Mouse (Mus musculus) neural tube, embryonic 15.5 days (tissue): Measurements from ENCODE around the gene Antxrl. TPM values are rescaled to one million over a fixed set of nuclear protein-coding genes. Genes with fewer than 3 reads are reported as not detected.

ENCODE experiments used
- ATAC-seq: fragments of 200-750 bp; cut with Nextera tagmentation; 2 replicates; pipeline ENCODE4 v1.8.0; 2017; ENCODE audit warnings: mild to moderate bottlenecking, moderate TSS enrichment, moderate library complexity; ENCODE audit not compliant: low FRiP score
- H3K27ac ChIP-seq: fragments of 300-500 bp; sonication (generic); replicated peaks from 2 replicates; pipeline ENCODE4 v1.5.1; 2015; ENCODE audit warnings: mild to moderate bottlenecking, inconsistent platforms
- H3K27me3 ChIP-seq: fragments of 300-500 bp; sonication (generic); replicated peaks from 2 replicates; pipeline ENCODE4 v1.6.1; 2015; ENCODE audit warnings: inconsistent platforms
- H3K36me3 ChIP-seq: fragments of 300-500 bp; sonication (generic); 2 replicates; pipeline ENCODE4 v1.6.1; 2015; ENCODE audit warnings: inconsistent platforms
- H3K4me1 ChIP-seq: fragments of 300-500 bp; sonication (generic); 2 replicates; pipeline ENCODE4 v1.6.1; 2015; ENCODE audit warnings: inconsistent platforms
- H3K4me2 ChIP-seq: fragments of 300-500 bp; sonication (generic); 2 replicates; pipeline ENCODE4 v1.6.1; 2015; ENCODE audit warnings: inconsistent platforms, mild to moderate bottlenecking, moderate library complexity
- H3K4me3 ChIP-seq: fragments of 300-500 bp; sonication (generic); replicated peaks from 2 replicates; pipeline ENCODE4 v1.5.1; 2015; ENCODE audit warnings: mild to moderate bottlenecking, inconsistent platforms
- H3K9ac ChIP-seq: fragments of 300-500 bp; sonication (generic); replicated peaks from 2 replicates; pipeline ENCODE4 v1.6.1; 2015; ENCODE audit warnings: mild to moderate bottlenecking, inconsistent platforms
- H3K9me3 ChIP-seq: fragments of 300-500 bp; sonication (generic); replicated peaks from 2 replicates; pipeline ENCODE4 v1.6.1; 2016; ENCODE audit warnings: inconsistent platforms
- WGBS: fragments of 180-500 bp; shearing (Covaris S2); methylation state at CpG from one replicate; pipeline ENCODE4 v1.1.7; 2015; ENCODE audit warnings: mixed read lengths; 5-methylcytosine and 5-hydroxymethylcytosine counted together
- polyA plus RNA-seq: library from polyadenylated mRNA; unstranded; fragments of >200 nt; fragmentation: Nextera tagmentation; extraction: Ambion mirVana; gene quantifications from 2 replicates; pipeline ENCODE4 v1.2.1, GENCODE M21; 2015

The Antxrl gene
- polyA plus RNA-seq, result not detected in 2 replicates

DNA sequence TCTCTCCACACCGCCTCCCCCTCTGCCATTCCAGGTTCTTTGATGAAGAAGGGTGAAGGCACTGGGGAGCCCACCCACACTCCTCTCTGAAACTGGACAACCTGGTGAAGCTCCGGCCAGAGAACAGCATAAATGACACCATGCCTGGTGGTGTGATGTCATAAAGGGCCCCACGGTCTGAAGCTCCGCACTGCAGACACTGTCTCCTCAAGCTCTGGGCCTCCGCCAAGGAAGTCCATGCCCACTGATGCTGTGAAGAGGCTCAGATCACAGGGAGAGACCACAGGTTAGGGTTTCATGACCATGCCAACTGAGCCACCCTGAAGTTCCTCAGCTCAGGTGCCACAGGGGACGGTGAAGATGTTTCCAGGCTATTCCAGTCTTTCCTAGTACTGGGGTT, at the start of gene Antxrl:
Antxrl (plus strand) TSS at position 192 of the 400 bp plus-strand sequence.
- H3K9me3 ChIP-seq, result no peaks in the 10 kb centered on the region
- H3K4me2 ChIP-seq, result no peak within 1 kb of the TSS
- no peak within 1 kb of the TSS for H3K27ac ChIP-seq
- H3K4me1 ChIP-seq, result no peaks in the 10 kb centered on the region
- 90% methylated on average over 6 of the region's 6 CpGs for WGBS
- H3K27me3 ChIP-seq, result no peaks in the 10 kb centered on the region
- no peaks in the 10 kb centered on the region for H3K36me3 ChIP-seq
- no peak within 1 kb of the TSS for H3K9ac ChIP-seq
- H3K4me3 ChIP-seq, result no peak within 1 kb of the TSS
- no peak for ATAC-seq

DNA sequence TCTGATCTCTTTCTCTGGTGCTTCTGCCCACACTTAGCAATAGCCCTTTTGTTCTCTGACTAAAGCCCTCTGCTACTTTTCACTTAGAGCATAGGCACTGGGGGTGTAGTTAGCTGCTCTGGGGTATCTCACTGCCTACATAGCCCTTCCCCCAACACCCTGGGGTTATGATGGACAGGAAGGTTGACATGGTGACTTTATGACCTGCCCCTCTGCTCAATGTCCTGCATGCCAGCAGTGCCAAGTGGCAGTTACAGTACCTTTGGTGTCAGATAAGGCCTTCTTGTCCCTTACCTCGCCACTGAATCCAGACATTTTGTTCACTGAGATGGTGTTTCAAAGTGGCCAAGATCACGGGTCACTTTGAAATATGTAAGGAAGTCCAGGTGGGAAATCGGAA, 37.4 kb upstream of the Antxrl start, which contains the start of gene Gm30083:
Gm30083 (minus strand) TSS at position 120 of the 400 bp plus-strand sequence.
- Histone ChIP-seq H3K9ac (no peak within 1 kb of the TSS), H3K36me3 (no peaks in the 10 kb centered on the region)
- WGBS, result 91% methylated on average over 3 of the region's 3 CpGs

DNA sequence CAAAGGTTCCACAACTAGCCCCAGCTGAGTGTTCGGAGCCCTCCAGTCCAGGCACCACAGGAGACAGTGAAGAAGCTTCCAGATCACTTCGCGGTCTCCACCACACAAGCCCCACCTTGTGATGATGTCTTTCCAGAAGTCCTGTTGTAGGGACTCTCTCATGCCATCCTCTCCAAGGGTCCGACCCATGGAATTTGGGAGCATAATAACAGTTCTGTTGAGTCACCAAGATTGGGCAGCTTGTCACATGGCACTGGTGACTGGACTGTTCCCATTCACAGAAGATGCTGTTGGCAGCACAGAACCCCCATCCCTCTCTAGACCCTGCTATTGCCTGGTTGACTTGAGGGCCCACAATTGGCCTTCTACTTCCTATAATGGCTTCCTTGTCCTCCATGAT, 36.1 kb upstream of the Antxrl start, which contains the start of gene Gm5460:
Gm5460 (plus strand) TSS at position 378 of the 400 bp plus-strand sequence.
- H3K27me3 ChIP-seq, result no peaks in the 10 kb centered on the region
- H3K4me2 ChIP-seq, result no peak within 1 kb of the TSS
- no peaks in the 10 kb centered on the region for H3K36me3 ChIP-seq
- H3K4me3 ChIP-seq, result no peak within 1 kb of the TSS
- no peaks in the 10 kb centered on the region for H3K9me3 ChIP-seq
- no peak for ATAC-seq
- H3K27ac ChIP-seq, result no peak within 1 kb of the TSS
- no peaks in the 10 kb centered on the region for H3K4me1 ChIP-seq
- no peak within 1 kb of the TSS for H3K9ac ChIP-seq
- 94% methylated on average over 4 of the region's 4 CpGs for whole genome bisulfite sequencing

More for the DNA sequence above, 37.4 kb upstream of the Antxrl start, which contains the start of gene Gm30083:
- ATAC-seq, result no peak
- no peak within 1 kb of the TSS for H3K27ac ChIP-seq
- no peaks in the 10 kb centered on the region for H3K4me1 ChIP-seq
- H3K9me3 ChIP-seq, result no peaks in the 10 kb centered on the region
- H3K4me2 ChIP-seq, result no peak within 1 kb of the TSS
- no peak within 1 kb of the TSS for H3K4me3 ChIP-seq
- H3K27me3 ChIP-seq, result no peaks in the 10 kb centered on the region

- ATAC-seq, result no peak
- Histone ChIP-seq H3K27ac (no peak overlapping the region), H3K27me3 (no peaks in the 10 kb centered on the region), H3K4me1 (no peaks in the 10 kb centered on the region), H3K4me2 (no peak overlapping the region), H3K4me3 (no peak overlapping the region), H3K9me3 (no peaks in the 10 kb centered on the region), H3K36me3 (no peaks in the 10 kb centered on the region), H3K9ac (no peak overlapping the region)
- 85% methylated on average over 2 of the region's 2 CpGs for WGBS
Observed at GRCm38 (mm10) chr14:34016938-34017337, 35.6 kb upstream of the Antxrl start.

GRCm38 (mm10) chr14:34026710-34027109, 25.8 kb upstream of the Antxrl start:
- Histone ChIP-seq H3K36me3 (no peaks in the 10 kb centered on the region), H3K4me1 (no peaks in the 10 kb centered on the region), H3K27me3 (no peaks in the 10 kb centered on the region), H3K9me3 (peaks cover 5% of the 10 kb centered on the region; the same call in 1 of the 2 replicates), H3K4me3 (no peak overlapping the region), H3K4me2 (no peak overlapping the region), H3K27ac (no peak overlapping the region), H3K9ac (no peak overlapping the region)
- 76% methylated on average over 2 of the region's 2 CpGs for WGBS
- no peak for ATAC-seq

GRCm38 (mm10) chr14:34033841-34034610, 18.5 kb upstream of the Antxrl start:
- 90% methylated on average over 8 of the region's 8 CpGs for WGBS
- no peak overlapping the region for H3K4me3 ChIP-seq
- no peak for ATAC-seq
- H3K9ac ChIP-seq, result no peak overlapping the region
- H3K27me3 ChIP-seq, result no peaks in the 10 kb centered on the region
- no peaks in the 10 kb centered on the region for H3K36me3 ChIP-seq
- H3K27ac ChIP-seq, result no peak overlapping the region
- no peaks in the 10 kb centered on the region for H3K4me1 ChIP-seq
- no peak overlapping the region for H3K4me2 ChIP-seq
- H3K9me3 ChIP-seq, result no peaks in the 10 kb centered on the region

DNA sequence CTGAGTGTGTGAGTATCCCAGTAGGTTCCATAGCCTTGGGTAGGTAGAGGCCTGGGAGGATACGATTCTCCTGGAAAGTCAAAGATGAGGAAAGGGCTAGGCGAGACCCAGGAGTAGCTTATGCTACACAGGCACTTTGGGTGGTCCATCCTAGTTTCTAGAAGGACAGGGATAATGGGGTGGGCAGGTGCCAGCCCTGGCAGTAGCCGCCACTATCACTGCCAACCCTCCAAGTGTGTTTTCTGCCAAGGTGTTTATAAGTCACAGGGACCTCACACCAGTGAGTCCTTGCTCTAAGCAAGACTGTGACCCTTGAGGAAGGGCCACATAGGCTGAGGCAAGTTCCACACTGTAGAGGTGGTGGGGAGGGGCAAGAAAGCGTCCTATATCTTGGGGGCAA, 11.3 kb upstream of the Antxrl start:
- no peak for ATAC-seq
- no peak overlapping the region for H3K27ac ChIP-seq
- H3K27me3 ChIP-seq, result no peaks in the 10 kb centered on the region
- H3K4me1 ChIP-seq, result no peaks in the 10 kb centered on the region
- no peak overlapping the region for H3K4me2 ChIP-seq
- H3K9me3 ChIP-seq, result no peaks in the 10 kb centered on the region
- no peak overlapping the region for H3K9ac ChIP-seq
- WGBS, result 87% methylated on average over 4 of the region's 4 CpGs
- H3K4me3 ChIP-seq, result no peak overlapping the region
- H3K36me3 ChIP-seq, result no peaks in the 10 kb centered on the region

DNA sequence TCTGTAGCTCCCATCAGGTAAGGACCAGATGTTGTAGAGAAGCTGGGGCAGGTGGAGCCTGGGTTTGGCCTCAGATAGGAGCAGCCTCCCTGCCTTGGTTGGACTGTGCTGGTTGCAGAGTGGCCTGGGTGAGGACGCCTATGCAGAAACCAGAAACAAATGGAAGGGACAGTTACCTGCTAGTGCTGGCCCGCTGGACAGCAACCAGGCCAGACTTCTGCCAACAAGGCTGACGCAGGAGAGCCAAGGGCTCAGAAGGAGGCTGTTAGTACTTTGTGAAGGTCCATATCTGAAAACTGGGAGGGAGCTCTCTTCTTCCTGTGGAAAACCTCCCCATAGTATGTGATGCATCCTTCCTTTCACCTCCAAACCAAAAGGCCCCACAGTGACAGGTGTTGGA, 9.2 kb upstream of the Antxrl start:
- H3K4me3 ChIP-seq, result no peak overlapping the region
- H3K27ac ChIP-seq, result no peak overlapping the region
- no peak overlapping the region for H3K9ac ChIP-seq
- no peaks in the 10 kb centered on the region for H3K9me3 ChIP-seq
- no peaks in the 10 kb centered on the region for H3K36me3 ChIP-seq
- H3K27me3 ChIP-seq, result no peaks in the 10 kb centered on the region
- no peaks in the 10 kb centered on the region for H3K4me1 ChIP-seq
- ATAC-seq, result no peak
- H3K4me2 ChIP-seq, result no peak overlapping the region
- 84% methylated on average over 3 of the region's 3 CpGs for WGBS

- Histone ChIP-seq H3K4me1 (no peaks in the 10 kb centered on the region), H3K4me2 (no peak overlapping the region), H3K27ac (no peak overlapping the region), H3K9me3 (no peaks in the 10 kb centered on the region), H3K36me3 (no peaks in the 10 kb centered on the region), H3K9ac (no peak overlapping the region), H3K27me3 (no peaks in the 10 kb centered on the region), H3K4me3 (no peak overlapping the region)
- WGBS, result 79% methylated on average over 5 of the region's 5 CpGs
- ATAC-seq, result no peak
Observed at GRCm38 (mm10) chr14:34050101-34050779, 2.3 kb upstream of the Antxrl start.

DNA sequence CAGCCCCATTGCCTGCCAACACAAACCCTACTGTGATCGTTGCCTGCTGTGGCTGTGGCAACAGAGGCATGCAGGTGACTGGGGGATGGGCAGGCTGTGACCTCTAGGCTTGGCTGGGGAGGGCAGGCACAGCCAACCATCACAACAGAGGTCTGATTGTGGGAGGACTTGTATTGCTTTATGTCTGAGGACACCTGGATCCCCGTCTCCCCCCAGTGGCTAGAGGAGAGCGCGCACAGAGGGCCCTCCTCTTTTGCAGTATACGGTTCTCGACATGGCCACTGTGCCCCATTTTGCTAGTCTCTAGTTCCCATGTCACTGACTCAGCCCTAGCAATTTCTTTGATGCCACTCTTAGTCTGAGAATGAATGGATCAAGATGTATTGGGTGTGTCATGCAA, 19.2 kb downstream of the Antxrl start:
- Histone ChIP-seq H3K36me3 (no peaks in the 10 kb centered on the region), H3K4me1 (no peaks in the 10 kb centered on the region), H3K27me3 (no peaks in the 10 kb centered on the region), H3K4me3 (no peak overlapping the region), H3K9me3 (no peaks in the 10 kb centered on the region), H3K9ac (no peak overlapping the region), H3K27ac (no peak overlapping the region), H3K4me2 (no peak overlapping the region)
- WGBS, result 67% methylated on average over 6 of the region's 6 CpGs
- no peak for ATAC-seq

DNA sequence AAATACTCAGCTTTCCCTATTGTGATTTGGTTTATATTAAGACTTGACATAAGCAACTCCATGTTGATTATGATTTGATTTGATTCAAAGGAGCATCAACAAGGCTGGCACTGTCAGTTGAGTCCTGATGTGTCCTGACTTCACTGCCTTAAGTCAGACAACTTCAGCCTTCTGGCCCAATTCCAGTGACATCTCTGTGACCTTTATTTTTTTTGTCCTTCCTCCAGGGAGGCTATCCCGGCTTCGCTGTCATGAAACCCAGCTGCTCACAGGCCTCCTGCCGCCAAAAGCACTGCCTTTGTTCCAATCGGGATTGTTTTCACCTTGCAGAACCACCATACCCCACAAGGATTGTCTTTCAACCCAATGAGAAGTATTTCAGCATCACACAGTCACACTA, 22.8 kb downstream of the Antxrl start:
- WGBS, result 28% methylated on average over 4 of the region's 4 CpGs
- no peak for ATAC-seq

GRCm38 (mm10) chr14:34077222-34077621, 24.7 kb downstream of the Antxrl start:
- H3K36me3 ChIP-seq, result no peaks in the 10 kb centered on the region
- no peaks in the 10 kb centered on the region for H3K27me3 ChIP-seq
- no peak overlapping the region for H3K27ac ChIP-seq
- H3K4me3 ChIP-seq, result no peak overlapping the region
- no peak overlapping the region for H3K4me2 ChIP-seq
- H3K9ac ChIP-seq, result no peak overlapping the region
- WGBS, result 69% methylated on average over 5 of the region's 5 CpGs
- H3K4me1 ChIP-seq, result 0 out of 2 replicates have a peak, but pooled peaks cover 2% of the 10 kb centered on the region
- ATAC-seq, result no peak
- no peaks in the 10 kb centered on the region for H3K9me3 ChIP-seq

More for the DNA sequence above, 22.8 kb downstream of the Antxrl start:
- no peak overlapping the region for H3K9ac ChIP-seq
- no peaks in the 10 kb centered on the region for H3K36me3 ChIP-seq
- H3K4me3 ChIP-seq, result no peak overlapping the region
- H3K4me1 ChIP-seq, result no peaks in the 10 kb centered on the region
- no peaks in the 10 kb centered on the region for H3K9me3 ChIP-seq
- no peaks in the 10 kb centered on the region for H3K27me3 ChIP-seq
- no peak overlapping the region for H3K27ac ChIP-seq
- no peak overlapping the region for H3K4me2 ChIP-seq
